Mouse (Mus musculus) layer of hippocampus, adult 11-12 months (tissue): ENCODE measurements around the gene Aqp1.

Experiments used
- DNase-seq: peaks from one replicate; pipeline ENCODE4 v3.0.0; 2022; ENCODE audit warnings: low spot score

Gene Aqp1

GRCm38 (mm10) chr6:55356976-55357635 lies 20.9 kb downstream of the Aqp1 start:
- DNase-seq, result no peak

DNA sequence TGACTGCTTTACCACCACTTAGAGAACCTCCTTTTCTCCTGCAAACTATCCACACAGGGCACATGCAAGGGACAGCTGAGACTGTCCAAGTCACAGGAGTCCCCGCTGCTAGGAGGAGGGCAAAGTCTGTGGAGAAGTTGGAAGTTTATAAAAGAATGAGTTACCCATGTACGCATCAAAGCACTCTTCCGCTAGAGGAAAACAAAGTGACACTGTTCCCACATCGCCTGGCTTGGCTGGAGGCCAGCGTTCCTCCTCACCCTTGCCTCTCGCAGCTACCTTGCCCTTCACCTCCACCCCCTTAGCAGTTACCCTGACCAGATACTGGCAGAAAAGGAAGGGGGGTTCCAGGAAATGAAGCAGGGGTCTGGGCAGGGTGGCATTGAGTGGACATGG lies 21.4 kb downstream of the Aqp1 start:
- no peak for DNase-seq

DNA sequence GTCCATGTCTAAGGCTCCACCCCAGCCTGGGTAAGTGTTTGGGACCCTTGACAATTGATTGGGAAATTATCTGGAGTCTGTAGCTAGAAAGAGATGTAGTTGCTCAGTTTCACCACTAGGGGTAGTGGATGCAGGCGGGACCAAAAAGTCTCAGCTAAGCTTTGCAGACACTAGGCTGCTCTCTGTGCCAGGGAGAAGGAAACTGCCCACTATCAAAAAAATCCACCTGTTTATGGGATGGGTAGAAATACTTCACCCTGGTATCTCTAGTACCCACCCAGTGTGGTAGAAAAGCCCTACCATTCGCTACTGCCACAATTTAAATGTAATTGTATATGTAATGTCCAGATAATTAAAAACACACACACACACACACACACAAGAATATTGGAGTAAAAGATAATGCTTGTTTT lies 22.5 kb downstream of the Aqp1 start:
- DNase-seq, result no peak

DNA sequence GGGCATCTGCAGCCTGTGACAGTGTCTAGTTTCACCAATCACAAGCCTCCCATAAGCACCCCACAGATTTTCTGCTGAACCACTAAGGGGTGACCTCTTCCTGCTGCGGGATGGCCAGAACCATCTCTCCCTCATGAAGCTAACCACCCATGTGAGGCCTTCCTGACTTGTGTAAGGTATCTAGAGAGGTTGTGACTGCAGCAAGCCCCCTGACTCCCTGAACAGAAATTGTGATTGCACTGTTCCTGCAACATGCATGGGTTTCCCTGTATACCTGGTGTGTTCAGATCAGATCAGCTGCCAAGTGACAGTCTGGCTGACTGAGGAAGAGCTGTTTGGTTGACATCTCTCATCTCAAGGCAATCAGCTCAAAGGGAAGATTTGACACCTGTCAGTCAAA lies 26.4 kb downstream of the Aqp1 start:
- no peak for DNase-seq

DNA sequence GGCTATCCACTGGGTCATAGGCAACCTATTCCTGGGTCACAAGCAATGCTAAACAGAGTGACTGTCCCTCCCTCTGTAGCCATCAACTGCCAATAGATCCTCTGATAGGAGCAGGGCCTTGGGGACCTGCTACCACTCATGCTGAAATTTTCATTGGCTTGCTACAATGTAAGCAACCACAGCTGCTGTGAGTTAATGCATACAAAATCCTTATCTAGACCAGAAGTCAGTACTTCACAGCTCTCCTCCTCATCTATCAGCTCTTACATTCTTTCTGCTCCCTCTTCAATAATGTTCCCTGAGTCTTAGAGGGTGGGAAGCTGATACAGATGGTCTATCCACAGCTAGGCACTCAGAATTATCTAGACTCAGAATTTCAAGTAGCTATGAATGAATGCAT lies 30.9 kb downstream of the Aqp1 start:
- no peak for DNase-seq

- DNase-seq, result no peak
Observed at GRCm38 (mm10) chr6:55370831-55371230, 34.6 kb downstream of the Aqp1 start.

- DNase-seq, result no peak
Observed at GRCm38 (mm10) chr6:55376076-55376475, 39.8 kb downstream of the Aqp1 start, which contains the start of gene Ghrhr. Ghrhr (plus strand) TSS chr6:55376295.

- DNase-seq, result no peak
Observed at GRCm38 (mm10) chr6:55376511-55376910, 40.3 kb downstream of the Aqp1 start.

DNA sequence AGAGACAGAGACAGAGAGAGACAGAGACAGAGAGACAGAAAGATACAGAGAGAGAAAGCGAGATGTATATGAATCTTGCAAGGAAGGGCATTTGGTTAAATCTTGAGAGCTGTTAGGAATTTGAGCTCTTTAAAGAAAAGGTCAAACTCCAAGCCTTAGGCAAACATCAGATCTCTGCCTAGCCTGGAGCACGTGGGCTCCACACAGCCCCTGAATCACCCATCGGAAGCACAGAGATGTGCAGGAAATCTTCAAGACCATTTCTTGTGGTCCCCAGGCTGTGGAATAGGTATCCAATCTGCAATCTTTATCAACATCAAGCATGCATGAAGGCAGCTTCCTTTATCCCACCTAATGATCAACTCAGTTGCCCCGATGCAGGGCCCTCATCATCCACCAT lies 41.2 kb downstream of the Aqp1 start:
- no peak for DNase-seq

- DNase-seq, result peak; percentile 60
Observed at GRCm38 (mm10) chr6:55379641-55380335, 43.6 kb downstream of the Aqp1 start.

DNA sequence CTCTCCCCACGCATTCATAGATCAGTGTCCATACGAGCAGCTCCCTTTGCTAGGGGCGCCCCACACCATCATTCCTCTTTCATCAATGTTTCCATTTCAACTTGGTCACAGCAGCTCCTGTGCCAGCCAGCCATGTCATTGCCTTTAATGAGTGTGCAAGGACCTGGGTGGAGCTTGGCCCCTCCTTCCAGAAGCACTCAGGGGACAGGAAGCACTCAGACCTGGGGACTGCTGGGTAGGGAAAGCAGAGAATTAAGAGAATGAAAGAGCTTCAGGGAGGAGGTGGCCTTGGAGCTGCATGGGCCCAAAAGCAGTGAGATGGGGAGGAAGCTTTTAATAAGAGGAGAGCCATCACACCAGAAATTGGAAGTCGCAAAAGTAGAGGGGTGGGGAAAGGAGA lies 45.7 kb downstream of the Aqp1 start:
- DNase-seq, result no peak

DNA sequence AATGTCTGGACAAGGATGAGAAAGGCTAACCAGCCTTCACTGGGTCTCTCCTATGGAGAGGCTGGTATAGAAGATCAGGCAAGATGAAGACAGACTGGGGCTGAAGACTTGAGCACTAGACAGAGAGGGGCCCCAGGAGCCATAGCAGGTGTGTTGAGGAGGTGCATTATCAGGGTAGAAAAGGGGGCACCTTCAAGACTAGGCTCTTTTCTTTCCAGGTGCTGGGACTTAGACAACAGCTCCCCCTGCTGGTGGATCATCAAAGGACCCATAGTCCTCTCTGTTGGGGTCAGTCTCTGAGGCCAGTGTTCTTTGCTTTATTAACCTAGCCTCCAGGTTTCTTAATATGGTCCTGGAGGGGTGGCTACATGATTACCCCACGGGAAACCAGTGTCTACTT lies 47.7 kb downstream of the Aqp1 start:
- peak; percentile 61 for DNase-seq

- DNase-seq, result no peak
Observed at GRCm38 (mm10) chr6:55384356-55384951, 48.2 kb downstream of the Aqp1 start.

GRCm38 (mm10) chr6:55388546-55389169 lies 52.4 kb downstream of the Aqp1 start:
- no peak for DNase-seq

- DNase-seq, result no peak
Observed at GRCm38 (mm10) chr6:55389321-55389720, 53.1 kb downstream of the Aqp1 start.

DNA sequence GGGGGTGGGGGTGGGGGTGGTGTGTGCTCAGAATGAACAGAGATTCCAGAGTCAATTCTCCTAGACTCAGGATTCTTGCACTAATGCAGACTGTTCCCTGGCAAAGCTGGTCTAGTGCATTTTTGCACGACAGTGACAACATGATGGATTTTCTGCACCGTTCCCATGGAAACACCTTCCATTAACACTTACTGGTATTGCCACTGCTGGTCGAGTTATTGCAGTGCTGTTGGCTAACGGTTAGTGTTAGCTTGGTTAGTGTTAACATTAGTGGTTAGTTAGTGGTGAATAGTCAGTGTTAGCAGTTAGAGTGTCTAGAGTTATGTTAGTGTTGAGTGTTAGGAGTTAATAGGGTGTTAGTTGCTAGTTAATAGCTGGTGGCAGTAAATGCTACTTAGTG lies 55.6 kb downstream of the Aqp1 start:
- DNase-seq, result no peak

- DNase-seq, result peak; percentile 85
Observed at GRCm38 (mm10) chr6:55392453-55392852, 56.2 kb downstream of the Aqp1 start.

GRCm38 (mm10) chr6:55394854-55395253 lies 58.6 kb downstream of the Aqp1 start:
- peak; percentile 83 for DNase-seq

GRCm38 (mm10) chr6:55396176-55396575 lies 59.9 kb downstream of the Aqp1 start:
- DNase-seq, result peak; percentile 63

DNA sequence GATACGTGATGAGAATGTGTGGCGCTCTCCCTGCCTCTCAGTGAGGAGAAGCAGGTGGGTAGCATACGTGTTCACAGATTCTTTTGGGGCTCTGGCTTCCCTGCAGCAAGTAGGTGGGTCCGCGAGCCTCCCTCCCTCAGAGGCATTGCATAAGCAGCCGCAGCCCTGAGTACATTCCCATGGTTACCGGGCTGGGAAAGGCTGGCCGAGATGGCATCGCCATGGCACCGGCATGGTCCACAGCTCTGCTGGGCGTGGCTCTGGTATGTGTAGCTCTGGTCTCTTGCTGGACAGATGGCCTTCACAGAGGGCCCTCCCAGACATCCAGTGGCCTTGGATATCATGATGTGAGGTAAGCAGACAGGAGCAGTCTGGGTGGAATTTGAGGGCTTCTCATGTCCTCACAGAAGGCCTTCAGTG lies 60.4 kb downstream of the Aqp1 start:
- DNase-seq, result peak; percentile 81
